Mouse (Mus musculus): ENCODE measurements at regions not wholly inside any gene's neighbourhood (a gene's known extent, or its start where the extent isn't known, plus 50 kb on each side); places are given as distances from the start of the nearest gene placed in this dataset.

DNA sequence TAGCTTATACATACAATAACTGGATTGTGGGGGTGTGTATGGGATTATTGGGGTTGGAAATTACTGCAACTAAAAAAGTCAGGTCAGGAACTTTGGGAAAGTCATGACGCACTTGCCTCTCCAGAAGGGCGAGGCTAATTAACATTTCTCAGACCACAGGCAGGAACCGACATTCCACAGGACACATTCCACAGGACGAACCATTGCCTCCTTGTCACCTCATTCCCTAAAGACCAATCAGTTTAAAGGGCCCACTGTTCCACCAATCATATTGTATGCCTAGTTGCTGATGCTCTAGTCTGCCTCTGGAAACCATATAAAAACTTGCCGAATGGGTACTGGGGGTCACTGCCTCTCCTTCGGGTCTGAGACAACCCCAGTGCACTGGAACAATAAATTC is 113.0 kb upstream of the Pcgf5 start:
- no peak for DNase-seq (ENCODE audit: low spot score)

DNA sequence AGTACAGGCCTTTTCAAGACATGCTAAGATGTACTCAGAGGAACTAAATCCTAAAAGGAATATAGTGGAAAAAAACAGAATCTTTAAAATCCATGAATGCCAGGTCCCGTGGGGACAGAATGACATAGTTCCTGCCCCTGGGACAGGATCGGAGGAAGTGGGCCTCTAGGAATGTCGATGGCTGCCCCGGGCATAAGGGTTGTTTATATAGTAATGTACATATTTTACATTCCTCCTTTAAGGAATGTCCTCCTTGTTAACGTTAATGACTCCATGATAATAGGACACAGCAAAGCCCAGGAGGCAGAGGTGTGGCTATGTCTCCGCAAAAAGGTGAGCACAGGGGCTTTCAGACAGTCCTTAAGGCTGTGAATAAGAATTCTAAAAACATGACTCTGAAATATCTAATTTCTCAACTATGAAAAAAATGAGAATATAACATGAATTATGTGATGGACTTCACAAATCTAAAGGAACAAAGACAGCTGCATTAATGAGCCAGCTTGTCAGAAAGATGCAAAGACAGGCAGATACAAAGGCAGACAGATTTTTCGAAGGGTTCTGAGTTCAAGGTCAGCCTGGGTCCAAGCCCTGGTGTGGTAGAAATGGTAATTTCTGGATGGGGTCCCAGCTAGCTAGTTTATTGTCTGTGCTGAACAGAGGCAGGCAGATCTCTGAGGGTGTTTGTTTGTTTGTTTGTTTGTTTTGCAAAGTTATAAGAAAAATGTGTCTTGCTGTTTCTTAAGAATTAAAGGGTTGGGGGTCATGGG is 111.3 kb upstream of the Pcgf5 start:
- no peak for DNase-seq (ENCODE audit: low spot score)

DNA sequence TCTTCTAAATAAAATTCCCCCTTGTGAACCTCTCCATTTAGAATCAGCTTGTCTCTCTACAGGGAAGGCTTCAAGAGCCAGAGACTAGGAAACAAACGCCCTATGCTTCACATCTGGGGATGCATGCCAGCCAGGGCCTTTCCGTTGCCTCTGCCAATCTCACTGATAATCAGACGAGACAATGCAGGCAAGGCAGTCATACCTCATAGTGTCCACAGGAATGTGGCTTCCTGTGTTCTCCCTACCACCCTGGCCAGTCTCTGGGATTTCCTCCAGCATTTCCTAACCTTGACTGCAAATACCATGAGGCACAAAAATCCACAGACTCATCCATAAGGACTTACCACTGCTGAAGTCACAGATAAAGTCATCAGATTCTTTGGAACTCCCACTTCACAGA is 110.4 kb upstream of the Pcgf5 start:
- DNase-seq (ENCODE audit: low spot score): no peak

DNA sequence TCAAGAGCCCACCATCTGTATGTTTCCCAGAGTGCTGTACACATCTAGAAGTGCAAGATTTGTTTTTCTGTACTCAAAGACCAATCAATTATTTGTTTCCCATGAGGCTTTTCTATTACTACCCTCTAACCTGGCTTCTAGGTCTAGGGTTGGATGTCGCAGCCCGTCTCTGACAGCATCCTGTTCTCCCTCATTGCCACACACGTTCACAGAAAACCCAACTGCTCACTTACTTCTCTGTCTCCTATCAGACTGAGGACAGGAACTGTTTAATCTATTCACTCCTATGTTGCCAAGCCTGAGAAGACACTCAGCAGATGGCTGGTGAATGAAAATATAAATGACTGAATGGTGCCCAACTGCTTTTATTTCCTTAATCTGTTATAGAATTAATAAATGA is 109.6 kb upstream of the Pcgf5 start:
- no peak for DNase-seq (ENCODE audit: low spot score)

DNA sequence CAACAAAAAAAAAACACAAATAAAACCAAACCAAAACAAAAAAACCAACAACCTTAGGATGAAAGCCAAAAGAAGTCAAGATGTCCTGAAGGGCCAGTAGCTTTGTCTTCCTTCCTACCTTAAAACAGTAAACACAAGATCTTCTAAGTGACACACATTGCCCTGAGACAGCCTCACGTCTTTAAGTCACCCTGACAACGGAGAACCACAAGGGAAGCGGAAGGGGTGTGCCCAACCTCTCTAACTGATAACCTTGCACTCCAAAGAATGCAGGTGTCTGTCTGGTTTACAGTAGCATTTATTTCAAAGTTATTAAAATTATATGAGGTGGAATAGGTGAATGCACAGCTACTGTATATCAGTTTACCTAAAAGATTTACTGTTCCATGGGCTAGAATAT is 105.7 kb upstream of the Pcgf5 start:
- no peak for DNase-seq (ENCODE audit: low spot score)

DNA sequence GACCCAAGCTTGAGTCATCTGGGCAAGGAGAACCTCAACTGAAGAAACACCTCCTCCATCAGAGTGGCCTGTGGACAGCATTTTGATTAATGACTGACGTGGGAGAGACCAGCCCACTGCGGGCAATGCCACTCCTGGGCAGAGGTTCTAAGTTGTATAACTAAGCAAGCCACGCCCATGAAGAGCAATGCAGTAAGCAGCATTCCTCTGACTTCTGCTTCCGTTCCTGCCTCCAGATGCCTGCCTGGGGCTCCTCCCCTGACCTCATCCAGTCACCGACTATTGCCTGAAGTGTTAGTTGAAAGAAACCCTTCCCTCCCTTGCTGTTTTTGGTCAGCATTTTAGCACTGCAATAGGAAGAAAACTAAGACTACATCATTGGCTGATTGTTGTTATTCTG is 105.2 kb upstream of the Pcgf5 start:
- DNase-seq (ENCODE audit: low spot score): no peak

DNA sequence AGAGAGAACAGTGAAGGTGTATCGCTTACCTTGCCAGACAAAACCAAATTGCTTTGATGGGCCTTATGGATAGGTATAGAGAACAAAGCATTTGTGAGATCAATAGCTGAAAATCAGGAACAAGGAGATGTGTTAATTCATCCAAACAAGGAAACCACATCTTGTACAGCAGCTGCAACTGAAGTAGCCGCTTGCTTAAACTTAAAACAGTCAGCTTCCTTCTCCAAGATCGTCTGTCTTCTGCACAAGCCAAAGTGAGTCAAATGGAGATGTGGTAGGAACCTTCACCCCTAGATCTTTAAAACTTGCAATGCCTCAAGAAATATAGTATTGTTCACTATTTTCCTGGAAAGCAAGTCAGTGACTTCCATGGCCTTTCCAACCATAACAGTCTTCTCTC is 95.6 kb upstream of the Pcgf5 start:
- DNase-seq (ENCODE audit: low spot score): no peak

DNA sequence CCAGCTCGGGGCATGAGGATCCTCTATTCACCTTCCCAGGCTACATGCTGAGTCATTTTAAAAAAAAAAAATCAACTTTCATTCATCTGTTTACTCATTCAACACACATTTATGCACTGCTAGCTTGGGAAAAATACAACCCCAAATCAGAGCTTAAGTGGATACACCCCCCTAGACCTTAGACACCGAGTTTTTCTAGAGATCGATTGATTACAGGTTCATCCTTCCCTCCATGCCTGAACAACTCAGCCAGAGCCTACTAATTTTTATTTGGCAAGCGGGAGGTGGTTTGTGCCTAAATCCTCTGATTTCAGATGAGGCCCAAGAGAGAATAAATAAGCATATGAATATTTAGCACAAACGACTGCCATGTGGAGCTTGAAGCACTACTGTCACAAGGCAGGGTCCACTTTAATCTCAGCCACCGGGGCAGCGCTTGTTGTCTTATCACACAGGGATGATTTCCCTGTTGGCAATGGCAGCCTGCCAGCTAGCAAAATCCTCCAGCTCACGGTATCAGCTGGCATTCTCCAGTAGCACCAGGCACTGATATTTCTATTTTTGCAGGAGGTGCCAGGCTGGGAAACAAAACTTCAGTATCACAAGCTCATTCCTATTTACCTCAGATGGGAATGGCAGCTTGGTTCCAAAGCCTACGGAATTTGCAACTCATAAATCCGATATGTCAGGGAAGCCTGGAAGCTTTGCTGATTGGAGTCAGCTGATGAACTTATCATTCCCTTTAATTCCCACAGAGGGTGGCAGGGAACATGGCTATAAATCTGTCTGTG is 90.2 kb upstream of the Pcgf5 start:
- peak; percentile 4 for DNase-seq (ENCODE audit: low spot score)

DNA sequence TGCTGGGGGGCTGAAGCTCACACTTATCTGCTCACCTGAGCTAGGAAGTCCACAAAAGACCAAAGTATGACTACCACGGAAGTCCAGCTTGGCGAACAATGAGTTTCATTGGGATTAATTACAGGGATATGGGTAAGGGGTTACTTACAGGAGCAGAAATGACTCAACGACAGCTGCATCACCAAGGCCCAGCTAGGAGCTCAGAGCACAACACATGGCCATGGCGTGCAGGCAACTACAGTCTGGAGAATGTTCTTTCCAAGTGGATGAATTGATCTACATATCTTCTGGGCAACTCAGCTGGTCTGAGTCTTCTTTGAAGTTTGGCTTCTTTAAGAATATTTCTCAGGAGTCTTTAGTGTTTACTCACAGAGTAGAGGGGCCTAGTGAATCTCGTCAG is 86.3 kb upstream of the Pcgf5 start:
- no peak for DNase-seq (ENCODE audit: low spot score)

DNA sequence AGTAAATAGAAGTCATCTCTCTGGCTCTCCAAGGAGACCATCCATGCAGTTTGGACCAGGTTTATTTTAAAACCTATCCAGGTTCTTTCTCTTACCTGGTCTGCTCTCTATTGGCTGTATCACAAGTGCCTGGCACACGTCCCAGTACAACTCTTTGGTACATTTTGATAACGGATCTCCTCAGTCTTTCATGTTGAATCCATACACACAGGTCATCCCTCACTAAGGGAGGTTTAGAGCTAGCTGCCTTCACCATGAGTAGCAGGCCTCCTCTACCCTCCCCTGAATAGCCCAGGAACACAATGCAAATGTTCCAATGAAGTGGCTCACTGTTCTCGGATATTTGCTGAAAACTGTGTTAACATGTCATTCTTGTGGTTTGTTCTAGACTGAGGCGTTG is 84.2 kb upstream of the Pcgf5 start:
- no peak for DNase-seq (ENCODE audit: low spot score)

DNA sequence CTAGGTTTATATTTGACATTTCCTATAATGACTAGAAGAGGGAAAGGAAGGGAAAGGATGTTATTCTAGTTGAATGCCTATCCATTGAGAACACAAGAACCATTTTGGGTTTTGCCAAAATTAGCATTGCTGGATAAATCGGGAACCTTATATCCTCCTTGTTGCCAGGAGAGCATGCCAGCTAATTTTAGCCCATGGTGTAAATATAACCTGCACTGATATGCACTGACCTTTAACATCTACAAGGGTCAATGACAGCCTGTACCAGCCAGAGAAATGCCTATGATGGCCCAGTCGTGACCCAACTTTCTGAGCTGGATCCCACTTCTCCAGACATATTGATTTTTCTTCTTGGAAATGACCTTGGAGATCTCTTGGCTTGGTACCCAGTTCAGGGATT is 83.7 kb upstream of the Pcgf5 start:
- DNase-seq (ENCODE audit: low spot score): no peak

DNA sequence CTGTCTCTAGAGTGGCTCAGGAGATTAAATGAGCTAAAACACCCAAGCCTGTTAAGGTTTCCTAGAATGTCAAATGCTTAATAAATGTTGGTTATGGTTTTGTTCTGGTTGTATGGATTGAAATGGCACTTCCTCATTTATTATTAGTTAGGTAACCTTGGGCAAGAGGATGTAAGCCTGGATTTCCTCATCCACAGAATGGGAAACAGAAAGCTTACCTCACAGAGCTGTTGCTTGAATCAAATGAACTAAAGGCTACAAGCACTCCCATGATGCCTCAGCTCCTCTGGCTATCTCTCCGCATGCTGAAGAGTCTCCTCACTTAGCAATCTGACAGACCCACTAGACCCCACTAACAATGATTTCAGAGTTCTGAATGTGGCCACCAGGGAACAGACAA is 82.8 kb upstream of the Pcgf5 start:
- DNase-seq (ENCODE audit: low spot score): no peak

DNA sequence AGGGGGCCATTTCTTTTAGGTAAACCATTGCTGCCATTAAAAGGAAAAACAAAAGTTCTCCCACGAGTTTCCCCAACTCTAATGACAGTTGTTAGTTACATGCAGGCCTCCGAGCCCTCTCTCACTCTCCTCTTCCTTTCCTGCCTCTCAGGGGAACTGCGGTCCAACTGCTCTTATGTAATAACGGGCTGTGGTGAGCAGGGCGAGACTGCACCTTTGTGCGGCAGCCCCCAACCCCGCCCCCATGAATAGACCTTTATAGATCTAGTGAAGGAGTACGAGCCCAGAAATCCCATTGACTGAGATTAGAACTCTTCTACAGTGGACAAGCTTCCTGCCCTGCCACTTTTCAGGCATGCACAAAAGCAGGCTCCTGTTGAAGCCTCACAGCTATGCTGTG is 81.8 kb upstream of the Pcgf5 start:
- DNase-seq (ENCODE audit: low spot score): no peak

DNA sequence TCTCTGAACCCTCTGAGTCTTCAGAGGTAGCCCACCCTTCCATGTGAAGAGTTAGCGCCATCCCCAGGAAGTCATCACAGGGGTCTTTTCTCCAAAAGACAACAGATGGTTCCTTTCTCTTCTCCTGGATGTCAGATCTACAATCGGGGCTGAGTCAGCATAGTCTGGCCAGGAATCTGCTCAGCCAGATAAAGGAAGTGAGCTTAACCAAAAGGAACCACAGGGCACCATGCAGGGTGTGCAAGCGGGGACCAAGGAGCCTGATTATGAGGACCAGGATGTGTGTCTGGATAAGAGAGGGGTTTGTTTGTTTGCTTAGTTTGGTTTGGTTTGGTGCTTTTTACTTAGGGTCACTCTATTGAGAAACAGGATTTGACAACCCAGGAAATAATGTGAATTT is 74.6 kb upstream of the Pcgf5 start:
- DNase-seq (ENCODE audit: low spot score): no peak

DNA sequence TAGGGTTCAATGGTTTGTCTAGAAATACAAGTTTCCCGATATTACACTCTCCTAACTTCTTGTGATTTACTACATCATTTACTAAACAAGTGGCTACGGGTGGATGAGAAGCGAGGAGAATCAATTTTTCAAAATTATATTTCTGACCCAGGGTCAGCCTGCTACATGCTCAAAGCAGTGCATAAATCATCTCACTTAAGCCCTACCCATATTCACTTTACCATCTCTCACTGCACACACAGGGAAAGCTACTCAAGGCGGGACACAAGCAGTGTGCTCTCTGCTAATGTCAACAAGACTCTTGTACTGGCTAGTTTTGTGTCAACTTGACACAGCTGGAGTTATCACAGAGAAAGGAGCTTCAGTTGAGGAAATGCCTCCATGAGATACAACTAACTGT is 62.6 kb upstream of the Pcgf5 start:
- no peak for DNase-seq (ENCODE audit: low spot score)

DNA sequence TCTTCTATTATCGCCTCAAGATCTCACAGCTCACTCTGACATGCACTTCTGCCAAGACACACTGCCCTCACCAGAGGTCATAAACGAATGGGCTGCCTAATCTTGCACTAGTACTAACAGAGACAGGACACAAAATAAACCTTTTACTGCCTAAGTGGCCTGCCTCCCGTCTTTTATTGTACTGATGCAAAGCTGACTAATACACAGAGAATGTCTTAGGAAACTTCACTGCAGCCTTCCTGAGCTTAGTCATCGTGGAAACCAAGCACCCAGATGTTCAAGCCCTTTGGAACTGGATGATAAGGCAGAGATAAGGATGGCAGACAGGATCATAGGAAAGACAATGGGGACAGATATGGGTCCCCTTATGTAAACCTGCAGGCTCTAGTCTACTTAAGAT is 57.3 kb upstream of the Pcgf5 start:
- no peak for DNase-seq (ENCODE audit: low spot score)

DNA sequence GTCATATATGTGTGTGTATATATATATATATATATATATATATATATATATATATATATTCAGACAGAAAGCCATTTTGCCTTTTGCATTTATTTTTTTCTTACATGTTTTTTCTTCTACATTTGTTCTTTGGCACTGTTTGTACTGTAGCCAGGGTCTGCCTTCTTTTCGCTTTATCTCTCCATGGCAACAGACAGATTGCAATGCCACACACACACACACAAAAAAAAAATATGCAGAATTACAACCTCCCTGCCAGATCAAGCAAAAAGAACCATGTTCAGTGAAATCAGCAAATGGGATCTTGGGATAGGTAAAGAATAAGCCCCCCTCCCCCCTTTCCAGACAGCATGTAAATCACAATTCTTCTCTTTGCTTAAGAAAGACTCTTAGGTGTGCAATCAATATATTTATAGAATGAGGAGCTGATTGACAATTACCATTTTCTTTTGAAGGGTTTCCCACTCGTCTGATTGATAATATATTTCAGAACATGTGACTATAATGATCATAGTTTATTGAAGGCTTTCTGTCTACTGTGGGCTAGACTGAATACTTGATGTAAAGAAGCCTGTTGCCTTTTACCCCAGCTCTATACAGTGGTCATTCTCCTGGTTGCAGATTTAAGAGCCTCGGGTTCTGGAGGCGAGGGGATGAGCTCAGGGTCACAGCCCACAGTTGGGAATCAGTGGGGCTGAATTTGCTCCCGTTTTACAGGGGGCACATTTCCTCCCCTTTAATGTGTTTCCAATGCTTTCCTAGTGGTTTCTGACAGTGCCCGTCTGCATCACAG is 54.7 kb upstream of the Pcgf5 start:
- no peak for DNase-seq (ENCODE audit: low spot score)
